Mouse (Mus musculus) embryonic fibroblast, embryonic 13.5 days (primary cell): ENCODE measurements around the gene Nelfcd.

Experiments
- CTCF ChIP-seq: IDR thresholded peaks from 2 replicates; pipeline ENCODE4 v1.5.1; 2011; ENCODE audit warnings: mild to moderate bottlenecking, control low read depth, low read length, moderate library complexity, borderline replicate concordance; ENCODE audit not compliant: insufficient read depth
- POLR2A ChIP-seq: IDR thresholded peaks from 2 replicates; pipeline ENCODE4 v1.6.1; 2011; ENCODE audit warnings: low read depth, mild to moderate bottlenecking, control low read depth, low read length, moderate library complexity

DNA sequence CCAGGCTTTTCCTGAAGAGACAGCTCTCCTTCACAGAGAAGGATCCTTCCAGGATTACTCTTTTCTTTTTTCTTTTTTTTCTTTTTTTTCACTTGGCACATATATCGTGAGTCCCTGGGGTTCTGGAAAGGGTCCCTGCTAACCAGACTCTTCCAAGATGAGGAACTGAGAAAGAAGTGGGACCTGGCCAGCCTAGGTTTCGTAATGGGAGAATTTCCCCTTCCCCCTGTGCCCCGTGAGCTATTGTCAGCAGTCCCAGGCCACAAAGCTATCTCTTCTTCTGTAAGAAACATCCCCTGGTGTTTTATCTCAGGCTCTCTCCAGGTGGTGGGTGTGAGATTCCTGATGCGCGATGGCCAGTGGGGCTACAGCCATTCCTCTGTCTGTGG, 23.8 kb downstream of the Nelfcd start:
- TF ChIP-seq CTCF: no peak
- no peak for TF ChIP-seq POLR2A
